Mouse (Mus musculus): ENCODE results near the gene Kif23.

- TF ChIP-seq POLR2A (IDR thresholded peaks at IDR 0.05; ENCODE audit: borderline replicate concordance, control insufficient read depth, low read depth, low read length) (no peak), CTCF (IDR thresholded peaks at IDR 0.05; ENCODE audit: control insufficient read depth, insufficient read depth, low read length) (no peak)
Observed at GRCm38 (mm10) chr9:61882179-61882578, 64.4 kb downstream of the Kif23 start.

All from bone marrow, adult 2 months (tissue).